Mouse (Mus musculus) embryonic fibroblast, embryonic 13.5 days (primary cell): Measurements from ENCODE around the gene Ankrd23.

ENCODE experiments used
- CTCF ChIP-seq: IDR thresholded peaks from 2 replicates; pipeline ENCODE4 v1.5.1; 2011; ENCODE audit warnings: mild to moderate bottlenecking, control low read depth, low read length, moderate library complexity, borderline replicate concordance; ENCODE audit not compliant: insufficient read depth
- POLR2A ChIP-seq: IDR thresholded peaks from 2 replicates; pipeline ENCODE4 v1.6.1; 2011; ENCODE audit warnings: low read depth, mild to moderate bottlenecking, control low read depth, low read length, moderate library complexity

GRCm38 (mm10) chr1:36559256-36559655 lies 22.6 kb upstream of the Ankrd23 start:
- TF ChIP-seq CTCF: no peak
- no peak for TF ChIP-seq POLR2A
